Mouse (Mus musculus): ENCODE results near the gene Dscaml1. TPM values are rescaled to one million over a fixed set of nuclear protein-coding genes. Genes with fewer than 3 reads are reported as not detected.

Dscaml1 gene
- polyA plus RNA-seq, 1 experiment: 11.3 TPM

DNA sequence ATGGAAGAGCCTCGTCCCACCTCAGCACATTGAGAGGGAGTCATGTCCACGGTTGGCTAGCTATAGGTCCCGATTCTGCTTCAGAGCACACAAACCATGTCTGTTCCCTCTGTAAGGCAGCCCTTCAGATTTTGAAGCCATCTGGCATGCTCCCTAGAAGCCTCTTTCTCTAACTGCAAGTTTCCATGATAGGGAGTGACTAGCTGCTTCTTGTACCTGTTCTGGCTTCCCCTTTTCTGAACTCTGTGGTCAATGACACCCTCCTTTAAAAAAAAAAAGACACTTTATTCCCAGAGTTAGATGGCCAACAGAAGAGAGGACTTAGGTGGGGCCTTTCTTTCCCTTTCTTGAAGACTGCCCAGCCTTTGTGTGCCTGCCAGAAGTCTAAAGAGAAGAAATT lies 130.5 kb downstream of the Dscaml1 start:
- Histone ChIP-seq H3K27me3 (ENCODE audit: control insufficient read depth, insufficient read depth, low read length) (no peaks in the 10 kb centered on the region), H3K36me3 (ENCODE audit: control insufficient read depth, insufficient read depth, low read length) (no peaks in the 10 kb centered on the region), H3K27ac (ENCODE audit: control insufficient read depth, insufficient read depth, low read length) (no peak overlapping the region), H3K4me1 (replicated peaks; ENCODE audit: control insufficient read depth, insufficient read depth, low read length) (no peaks in the 10 kb centered on the region), H3K4me3 (ENCODE audit: control insufficient read depth, insufficient read depth, low read length) (no peak overlapping the region)
- no peak for DNase-seq
- 70% methylated on average over 3 of the region's 3 CpGs for WGBS
- TF ChIP-seq CTCF (IDR thresholded peaks at IDR 0.05; ENCODE audit: borderline replicate concordance, control insufficient read depth, extremely low read depth, insufficient read depth, low read length, poor library complexity): no peak

GRCm38 (mm10) chr9:45560987-45561386 lies 134.6 kb downstream of the Dscaml1 start:
- 94% methylated on average over 6 of the region's 6 CpGs for WGBS
- TF ChIP-seq CTCF (IDR thresholded peaks at IDR 0.05; ENCODE audit: borderline replicate concordance, control insufficient read depth, extremely low read depth, insufficient read depth, low read length, poor library complexity): no peak
- TF ChIP-seq POLR2A (IDR thresholded peaks at IDR 0.05; ENCODE audit: control insufficient read depth, extremely low read depth, insufficient read depth, low read length, poor library complexity): no peak
- no peak overlapping the region for H3K27ac ChIP-seq (ENCODE audit: control insufficient read depth, insufficient read depth, low read length)
- no peaks in the 10 kb centered on the region for H3K36me3 ChIP-seq (ENCODE audit: control insufficient read depth, insufficient read depth, low read length)
- H3K4me1 ChIP-seq (replicated peaks; ENCODE audit: control insufficient read depth, insufficient read depth, low read length): no peaks in the 10 kb centered on the region
- DNase-seq: no peak
- H3K27me3 ChIP-seq (ENCODE audit: control insufficient read depth, insufficient read depth, low read length): no peaks in the 10 kb centered on the region
- no peak overlapping the region for H3K4me3 ChIP-seq (ENCODE audit: control insufficient read depth, insufficient read depth, low read length)

- TF ChIP-seq POLR2A (IDR thresholded peaks at IDR 0.05; ENCODE audit: control insufficient read depth, extremely low read depth, insufficient read depth, low read length, poor library complexity): no peak
- TF ChIP-seq CTCF (IDR thresholded peaks at IDR 0.05; ENCODE audit: borderline replicate concordance, control insufficient read depth, extremely low read depth, insufficient read depth, low read length, poor library complexity): no peak
- DNase-seq: no peak
- Histone ChIP-seq H3K4me1 (replicated peaks; ENCODE audit: control insufficient read depth, insufficient read depth, low read length) (no peaks in the 10 kb centered on the region), H3K36me3 (ENCODE audit: control insufficient read depth, insufficient read depth, low read length) (no peaks in the 10 kb centered on the region), H3K27ac (ENCODE audit: control insufficient read depth, insufficient read depth, low read length) (no peak overlapping the region), H3K4me3 (ENCODE audit: control insufficient read depth, insufficient read depth, low read length) (no peak overlapping the region), H3K27me3 (ENCODE audit: control insufficient read depth, insufficient read depth, low read length) (no peaks in the 10 kb centered on the region)
- 58% methylated on average over 5 of the region's 5 CpGs for WGBS
Observed at GRCm38 (mm10) chr9:45566843-45567578, 140.6 kb downstream of the Dscaml1 start.

GRCm38 (mm10) chr9:45569680-45570079 lies 143.3 kb downstream of the Dscaml1 start:
- Histone ChIP-seq H3K27me3 (ENCODE audit: control insufficient read depth, insufficient read depth, low read length) (no peaks in the 10 kb centered on the region), H3K4me3 (ENCODE audit: control insufficient read depth, insufficient read depth, low read length) (no peak overlapping the region), H3K27ac (ENCODE audit: control insufficient read depth, insufficient read depth, low read length) (no peak overlapping the region), H3K36me3 (ENCODE audit: control insufficient read depth, insufficient read depth, low read length) (no peaks in the 10 kb centered on the region), H3K4me1 (replicated peaks; ENCODE audit: control insufficient read depth, insufficient read depth, low read length) (no peaks in the 10 kb centered on the region)
- 74% methylated on average over 3 of the region's 3 CpGs for WGBS
- no peak for DNase-seq
- TF ChIP-seq CTCF (IDR thresholded peaks at IDR 0.05; ENCODE audit: borderline replicate concordance, control insufficient read depth, extremely low read depth, insufficient read depth, low read length, poor library complexity) (no peak), POLR2A (IDR thresholded peaks at IDR 0.05; ENCODE audit: control insufficient read depth, extremely low read depth, insufficient read depth, low read length, poor library complexity) (no peak)

DNA sequence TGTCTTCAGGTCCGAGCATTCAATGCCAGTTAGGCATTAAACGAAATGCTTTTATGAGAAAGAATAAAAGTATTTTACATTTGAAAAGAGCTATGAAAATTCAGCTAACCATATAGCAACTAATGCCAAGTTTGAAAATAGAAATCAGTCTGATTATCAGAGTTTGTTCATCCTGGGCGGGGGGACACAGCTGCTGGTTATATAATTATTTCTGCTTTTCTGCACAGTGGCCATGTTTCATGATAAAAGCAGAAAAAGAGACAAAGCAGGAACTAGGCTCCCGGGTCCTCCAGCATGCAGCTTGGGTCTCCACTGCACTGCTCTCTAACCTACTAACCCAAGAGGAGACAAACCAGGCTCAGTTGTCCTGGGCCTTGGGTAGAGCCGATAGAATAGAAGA lies 143.9 kb downstream of the Dscaml1 start:
- no peaks in the 10 kb centered on the region for H3K27me3 ChIP-seq (ENCODE audit: control insufficient read depth, insufficient read depth, low read length)
- no peak for TF ChIP-seq CTCF (IDR thresholded peaks at IDR 0.05; ENCODE audit: borderline replicate concordance, control insufficient read depth, extremely low read depth, insufficient read depth, low read length, poor library complexity)
- no peak for TF ChIP-seq POLR2A (IDR thresholded peaks at IDR 0.05; ENCODE audit: control insufficient read depth, extremely low read depth, insufficient read depth, low read length, poor library complexity)
- WGBS: 74% methylated on average over 5 of the region's 5 CpGs

DNA sequence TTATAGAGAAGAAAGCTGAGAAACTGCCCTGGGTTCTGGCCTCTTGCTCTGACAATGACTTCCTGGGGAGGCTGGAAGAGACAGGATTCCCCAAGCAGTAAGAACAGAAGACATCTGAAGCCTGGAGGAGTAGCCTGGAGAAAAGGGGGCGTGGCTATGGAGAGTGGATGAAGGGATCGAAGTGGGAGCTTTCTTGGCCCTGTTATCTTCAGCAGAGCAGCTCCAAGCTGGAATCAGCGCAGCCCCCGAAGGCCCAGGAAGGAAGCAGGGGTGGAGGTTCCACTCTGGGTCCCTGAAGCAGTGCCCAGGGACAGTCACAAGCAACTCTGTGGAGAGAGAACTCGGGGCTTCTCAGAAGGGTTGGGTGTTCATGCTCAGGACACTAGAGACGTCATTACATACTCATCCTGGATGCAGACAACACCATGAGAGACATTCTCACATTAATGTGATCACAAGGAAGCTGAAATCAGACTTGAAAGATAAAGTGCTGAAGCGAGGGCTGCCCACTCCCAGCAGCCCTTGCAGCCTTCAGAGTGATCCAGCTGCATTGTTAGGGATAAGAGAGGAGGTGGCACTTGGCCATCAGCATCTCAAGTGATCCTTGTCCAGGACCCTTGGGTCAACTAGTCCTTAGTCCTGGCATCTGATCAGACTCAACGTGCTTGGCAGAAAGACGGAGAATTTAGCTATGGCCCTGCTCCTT lies 146.5 kb downstream of the Dscaml1 start:
- TF ChIP-seq CTCF (IDR thresholded peaks at IDR 0.05; ENCODE audit: borderline replicate concordance, control insufficient read depth, extremely low read depth, insufficient read depth, low read length, poor library complexity) (no peak), POLR2A (IDR thresholded peaks at IDR 0.05; ENCODE audit: control insufficient read depth, extremely low read depth, insufficient read depth, low read length, poor library complexity) (no peak)
- H3K27ac ChIP-seq (ENCODE audit: control insufficient read depth, insufficient read depth, low read length): no peak overlapping the region
- no peak overlapping the region for H3K4me3 ChIP-seq (ENCODE audit: control insufficient read depth, insufficient read depth, low read length)
- H3K4me1 ChIP-seq (replicated peaks; ENCODE audit: control insufficient read depth, insufficient read depth, low read length): no peaks in the 10 kb centered on the region
- no peaks in the 10 kb centered on the region for H3K36me3 ChIP-seq (ENCODE audit: control insufficient read depth, insufficient read depth, low read length)
- no peaks in the 10 kb centered on the region for H3K27me3 ChIP-seq (ENCODE audit: control insufficient read depth, insufficient read depth, low read length)
- 60% methylated on average over 9 of the region's 9 CpGs for WGBS
- DNase-seq: no peak

More for the DNA sequence above, 143.9 kb downstream of the Dscaml1 start:
- no peak overlapping the region for H3K4me3 ChIP-seq (ENCODE audit: control insufficient read depth, insufficient read depth, low read length)
- no peak overlapping the region for H3K27ac ChIP-seq (ENCODE audit: control insufficient read depth, insufficient read depth, low read length)
- no peaks in the 10 kb centered on the region for H3K4me1 ChIP-seq (replicated peaks; ENCODE audit: control insufficient read depth, insufficient read depth, low read length)
- no peaks in the 10 kb centered on the region for H3K36me3 ChIP-seq (ENCODE audit: control insufficient read depth, insufficient read depth, low read length)
- no peak for DNase-seq

All from thymus, adult 2 months (tissue).